Mouse (Mus musculus): Measurements from ENCODE around the gene Gm11236. TPM values are rescaled to one million over a fixed set of nuclear protein-coding genes. Genes with fewer than 3 reads are reported as not detected.
"Not testable (repeated sequence)": the region's sequence is repeated elsewhere in the genome, so short reads cannot be mapped to it uniquely, and the experiment has no call there.

Gm11236 gene
- polyA plus RNA-seq (2014; fragmentation: Nextera tagmentation; extraction: Ambion mirVana) = not detected in 2 replicates

DNA sequence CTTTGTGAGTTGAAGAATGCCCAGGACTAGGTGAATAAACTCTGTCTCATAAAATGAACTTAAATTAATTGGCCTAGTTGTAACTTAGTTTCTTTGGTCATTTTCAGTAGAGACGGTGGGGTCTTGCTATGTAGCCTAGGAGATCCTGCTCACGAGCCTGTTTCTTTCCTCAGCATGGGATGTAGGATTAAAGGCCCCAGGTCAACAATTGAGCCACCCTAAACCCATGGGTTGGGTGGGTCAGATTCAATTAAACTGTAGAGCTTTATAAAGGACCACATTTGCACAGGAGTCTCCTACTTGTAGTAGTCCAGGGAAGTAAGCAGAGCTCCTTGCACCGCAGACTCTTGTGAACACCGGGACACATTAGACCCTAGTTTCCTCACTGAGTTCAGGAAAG, at the start of gene Gm11236:
Gene Gm11236 (plus strand): TSS at position 301 of the 400 bp plus-strand sequence.
- not testable (repeated sequence) for H3K4me1 ChIP-seq (ENCODE audit: control insufficient read depth, insufficient read depth, low read length); H3K27ac ChIP-seq (ENCODE audit: low read depth, low read length); H3K4me2 ChIP-seq; H3K9ac ChIP-seq (ENCODE audit: low read depth, low read length); H3K9me3 ChIP-seq (replicated peaks; ENCODE audit: control insufficient read depth, low read length); H3K4me3 ChIP-seq (ENCODE audit: low read depth, low read length); H3K27me3 ChIP-seq (ENCODE audit: control insufficient read depth, insufficient read depth, low read length); ATAC-seq (replicated peaks; ENCODE audit: insufficient number of reproducible peaks, low FRiP score, low TSS enrichment); H3K36me3 ChIP-seq (ENCODE audit: control insufficient read depth, insufficient read depth, low read length)
- no CpG with 5 or more reads among the region's 4 CpGs for WGBS (ENCODE audit: insufficient replicate concordance)

DNA sequence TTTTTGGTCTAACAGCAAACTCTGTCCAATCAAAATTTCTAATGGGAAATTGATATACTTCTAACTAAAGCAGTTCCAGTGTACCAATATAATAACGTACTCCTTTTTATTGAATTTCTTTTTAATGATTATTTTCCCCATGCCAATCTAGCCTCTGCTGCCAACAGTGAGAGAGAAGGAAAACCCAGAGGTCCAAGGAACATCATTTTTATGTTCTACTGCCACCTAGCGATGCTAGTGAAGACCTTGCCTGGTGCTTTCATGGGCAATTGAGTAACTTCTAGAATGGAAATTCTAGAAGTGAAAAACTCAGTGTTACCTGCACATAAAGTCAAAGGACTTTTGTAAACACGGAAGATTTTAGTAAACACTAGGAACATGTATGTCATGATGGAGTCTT, 38.7 kb upstream of the Gm11236 start:
- ATAC-seq (replicated peaks; ENCODE audit: insufficient number of reproducible peaks, low FRiP score, low TSS enrichment) = no peak
- no peaks in the 10 kb centered on the region for H3K9me3 ChIP-seq (replicated peaks; ENCODE audit: control insufficient read depth, low read length)
- whole genome bisulfite sequencing (ENCODE audit: insufficient replicate concordance) = 5% methylated on average over 3 of the region's 3 CpGs
- H3K9ac ChIP-seq (ENCODE audit: low read depth, low read length) = no peak overlapping the region
- H3K4me1 ChIP-seq (ENCODE audit: control insufficient read depth, insufficient read depth, low read length) = no peaks in the 10 kb centered on the region
- no peak overlapping the region for H3K4me2 ChIP-seq
- no peaks in the 10 kb centered on the region for H3K27me3 ChIP-seq (ENCODE audit: control insufficient read depth, insufficient read depth, low read length)
- no peak overlapping the region for H3K4me3 ChIP-seq (ENCODE audit: low read depth, low read length)
- H3K36me3 ChIP-seq (ENCODE audit: control insufficient read depth, insufficient read depth, low read length) = no peaks in the 10 kb centered on the region
- H3K27ac ChIP-seq (ENCODE audit: low read depth, low read length) = no peak overlapping the region

DNA sequence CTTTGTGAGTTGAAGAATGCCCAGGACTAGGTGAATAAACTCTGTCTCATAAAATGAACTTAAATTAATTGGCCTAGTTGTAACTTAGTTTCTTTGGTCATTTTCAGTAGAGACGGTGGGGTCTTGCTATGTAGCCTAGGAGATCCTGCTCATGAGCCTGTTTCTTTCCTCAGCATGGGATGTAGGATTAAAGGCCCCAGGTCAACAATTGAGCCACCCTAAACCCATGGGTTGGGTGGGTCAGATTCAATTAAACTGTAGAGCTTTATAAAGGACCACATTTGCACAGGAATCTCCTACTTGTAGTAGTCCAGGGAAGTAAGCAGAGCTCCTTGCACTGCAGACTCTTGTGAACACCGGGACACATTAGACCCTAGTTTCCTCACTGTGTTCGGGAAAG, 30.3 kb upstream of the Gm11236 start, which contains the start of gene Gm11238:
Gene Gm11238 (plus strand): TSS at position 301 of the 400 bp plus-strand sequence.
- not testable (repeated sequence) for H3K27ac ChIP-seq (ENCODE audit: low read depth, low read length)

DNA sequence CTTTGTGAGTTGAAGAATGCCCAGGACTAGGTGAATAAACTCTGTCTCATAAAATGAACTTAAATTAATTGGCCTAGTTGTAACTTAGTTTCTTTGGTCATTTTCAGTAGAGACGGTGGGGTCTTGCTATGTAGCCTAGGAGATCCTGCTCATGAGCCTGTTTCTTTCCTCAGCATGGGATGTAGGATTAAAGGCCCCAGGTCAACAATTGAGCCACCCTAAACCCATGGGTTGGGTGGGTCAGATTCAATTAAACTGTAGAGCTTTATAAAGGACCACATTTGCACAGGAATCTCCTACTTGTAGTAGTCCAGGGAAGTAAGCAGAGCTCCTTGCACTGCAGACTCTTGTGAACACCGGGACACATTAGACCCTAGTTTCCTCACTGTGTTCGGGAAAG, 15.2 kb upstream of the Gm11236 start, which contains the start of gene Gm11237:
Gene Gm11237 (plus strand): TSS at position 301 of the 400 bp plus-strand sequence.
- H3K4me2 ChIP-seq; H3K9ac ChIP-seq (ENCODE audit: low read depth, low read length); H3K4me3 ChIP-seq (ENCODE audit: low read depth, low read length); H3K9me3 ChIP-seq (replicated peaks; ENCODE audit: control insufficient read depth, low read length); H3K4me1 ChIP-seq (ENCODE audit: control insufficient read depth, insufficient read depth, low read length); H3K27me3 ChIP-seq (ENCODE audit: control insufficient read depth, insufficient read depth, low read length); ATAC-seq (replicated peaks; ENCODE audit: insufficient number of reproducible peaks, low FRiP score, low TSS enrichment); H3K27ac ChIP-seq (ENCODE audit: low read depth, low read length); H3K36me3 ChIP-seq (ENCODE audit: control insufficient read depth, insufficient read depth, low read length): not testable (repeated sequence)
- no CpG with 5 or more reads among the region's 3 CpGs for WGBS (ENCODE audit: insufficient replicate concordance)

More for the DNA sequence above, 30.3 kb upstream of the Gm11236 start, which contains the start of gene Gm11238:
- H3K4me2 ChIP-seq; H3K4me3 ChIP-seq (ENCODE audit: low read depth, low read length); ATAC-seq (replicated peaks; ENCODE audit: insufficient number of reproducible peaks, low FRiP score, low TSS enrichment); H3K9me3 ChIP-seq (replicated peaks; ENCODE audit: control insufficient read depth, low read length); H3K9ac ChIP-seq (ENCODE audit: low read depth, low read length); H3K27me3 ChIP-seq (ENCODE audit: control insufficient read depth, insufficient read depth, low read length); H3K36me3 ChIP-seq (ENCODE audit: control insufficient read depth, insufficient read depth, low read length); H3K4me1 ChIP-seq (ENCODE audit: control insufficient read depth, insufficient read depth, low read length): not testable (repeated sequence)
- WGBS (ENCODE audit: insufficient replicate concordance) = no CpG with 5 or more reads among the region's 3 CpGs

DNA sequence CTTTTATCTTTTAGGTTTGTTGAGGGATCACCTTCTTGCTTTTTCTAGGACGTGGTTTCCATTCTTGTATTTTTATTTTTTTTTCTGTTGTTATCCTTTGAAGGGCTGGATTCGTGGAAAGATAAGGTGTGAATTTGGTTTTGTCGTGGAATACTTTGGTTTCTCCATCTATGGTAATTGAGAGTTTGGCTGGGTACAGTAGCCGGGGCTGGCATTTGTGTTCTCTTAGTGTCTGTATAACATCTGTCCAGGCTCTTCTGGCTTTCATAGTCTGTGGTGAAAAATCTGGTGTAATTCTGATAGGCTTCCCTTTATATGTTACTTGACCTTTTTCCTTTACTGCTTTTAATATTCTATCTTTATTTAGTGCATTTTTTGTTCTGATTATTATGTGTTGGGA, 23.9 kb downstream of the Gm11236 start:
- H3K27me3 ChIP-seq (ENCODE audit: control insufficient read depth, insufficient read depth, low read length); H3K36me3 ChIP-seq (ENCODE audit: control insufficient read depth, insufficient read depth, low read length); H3K4me1 ChIP-seq (ENCODE audit: control insufficient read depth, insufficient read depth, low read length); H3K4me2 ChIP-seq; H3K9ac ChIP-seq (ENCODE audit: low read depth, low read length); H3K27ac ChIP-seq (ENCODE audit: low read depth, low read length); H3K9me3 ChIP-seq (replicated peaks; ENCODE audit: control insufficient read depth, low read length); H3K4me3 ChIP-seq (ENCODE audit: low read depth, low read length); ATAC-seq (replicated peaks; ENCODE audit: insufficient number of reproducible peaks, low FRiP score, low TSS enrichment): not testable (repeated sequence)
- 79% methylated on average over 4 of the region's 4 CpGs for WGBS (ENCODE audit: insufficient replicate concordance)

DNA sequence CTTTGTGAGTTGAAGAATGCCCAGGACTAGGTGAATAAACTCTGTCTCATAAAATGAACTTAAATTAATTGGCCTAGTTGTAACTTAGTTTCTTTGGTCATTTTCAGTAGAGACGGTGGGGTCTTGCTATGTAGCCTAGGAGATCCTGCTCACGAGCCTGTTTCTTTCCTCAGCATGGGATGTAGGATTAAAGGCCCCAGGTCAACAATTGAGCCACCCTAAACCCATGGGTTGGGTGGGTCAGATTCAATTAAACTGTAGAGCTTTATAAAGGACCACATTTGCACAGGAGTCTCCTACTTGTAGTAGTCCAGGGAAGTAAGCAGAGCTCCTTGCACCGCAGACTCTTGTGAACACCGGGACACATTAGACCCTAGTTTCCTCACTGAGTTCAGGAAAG, 30.1 kb downstream of the Gm11236 start, which contains the start of gene Gm11239:
Gene Gm11239 (plus strand): TSS at position 301 of the 400 bp plus-strand sequence.
- not testable (repeated sequence) for H3K27me3 ChIP-seq (ENCODE audit: control insufficient read depth, insufficient read depth, low read length); H3K9me3 ChIP-seq (replicated peaks; ENCODE audit: control insufficient read depth, low read length); H3K4me3 ChIP-seq (ENCODE audit: low read depth, low read length); H3K9ac ChIP-seq (ENCODE audit: low read depth, low read length); H3K27ac ChIP-seq (ENCODE audit: low read depth, low read length); H3K4me1 ChIP-seq (ENCODE audit: control insufficient read depth, insufficient read depth, low read length); H3K36me3 ChIP-seq (ENCODE audit: control insufficient read depth, insufficient read depth, low read length); ATAC-seq (replicated peaks; ENCODE audit: insufficient number of reproducible peaks, low FRiP score, low TSS enrichment); H3K4me2 ChIP-seq
- WGBS (ENCODE audit: insufficient replicate concordance) = no CpG with 5 or more reads among the region's 4 CpGs

DNA sequence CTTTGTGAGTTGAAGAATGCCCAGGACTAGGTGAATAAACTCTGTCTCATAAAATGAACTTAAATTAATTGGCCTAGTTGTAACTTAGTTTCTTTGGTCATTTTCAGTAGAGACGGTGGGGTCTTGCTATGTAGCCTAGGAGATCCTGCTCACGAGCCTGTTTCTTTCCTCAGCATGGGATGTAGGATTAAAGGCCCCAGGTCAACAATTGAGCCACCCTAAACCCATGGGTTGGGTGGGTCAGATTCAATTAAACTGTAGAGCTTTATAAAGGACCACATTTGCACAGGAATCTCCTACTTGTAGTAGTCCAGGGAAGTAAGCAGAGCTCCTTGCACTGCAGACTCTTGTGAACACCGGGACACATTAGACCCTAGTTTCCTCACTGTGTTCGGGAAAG, 45.3 kb downstream of the Gm11236 start, which contains the start of gene Gm428:
Gene Gm428 (plus strand): TSS at position 301 of the 400 bp plus-strand sequence.
- H3K36me3 ChIP-seq (ENCODE audit: control insufficient read depth, insufficient read depth, low read length); H3K4me1 ChIP-seq (ENCODE audit: control insufficient read depth, insufficient read depth, low read length); H3K27me3 ChIP-seq (ENCODE audit: control insufficient read depth, insufficient read depth, low read length); H3K4me2 ChIP-seq; H3K9ac ChIP-seq (ENCODE audit: low read depth, low read length); H3K4me3 ChIP-seq (ENCODE audit: low read depth, low read length); H3K27ac ChIP-seq (ENCODE audit: low read depth, low read length); H3K9me3 ChIP-seq (replicated peaks; ENCODE audit: control insufficient read depth, low read length); ATAC-seq (replicated peaks; ENCODE audit: insufficient number of reproducible peaks, low FRiP score, low TSS enrichment): not testable (repeated sequence)
- no CpG with 5 or more reads among the region's 4 CpGs for WGBS (ENCODE audit: insufficient replicate concordance)

Other genes with a start within 250 kb of the Gm11236 start
- not detected in 2 replicates for gene Gm11487, start 233.0 kb upstream of the Gm11236 start, polyA plus RNA-seq (2014; fragmentation: Nextera tagmentation; extraction: Ambion mirVana)
- not detected in 2 replicates for gene Gm11238, start 30.2 kb upstream of the Gm11236 start, polyA plus RNA-seq (2014; fragmentation: Nextera tagmentation; extraction: Ambion mirVana)
- not detected in 2 replicates for gene Gm11237, start 15.1 kb upstream of the Gm11236 start, polyA plus RNA-seq (2014; fragmentation: Nextera tagmentation; extraction: Ambion mirVana)
- not detected in 2 replicates for gene Gm11239, start 30.2 kb downstream of the Gm11236 start, polyA plus RNA-seq (2014; fragmentation: Nextera tagmentation; extraction: Ambion mirVana)
- gene Gm428, start 45.4 kb downstream of the Gm11236 start, polyA plus RNA-seq (2014; fragmentation: Nextera tagmentation; extraction: Ambion mirVana) = not detected in 2 replicates
- 1.2 and 1.7 TPM in 2 replicates for gene Rasef, start 152.9 kb downstream of the Gm11236 start, polyA plus RNA-seq (2014; fragmentation: Nextera tagmentation; extraction: Ambion mirVana)
- gene Gm11758, start 238.1 kb downstream of the Gm11236 start, polyA plus RNA-seq (2014; fragmentation: Nextera tagmentation; extraction: Ambion mirVana) = not detected in 2 replicates